Mouse (Mus musculus) cerebellum, adult 2 months (tissue): ENCODE measurements at regions not wholly inside any gene's neighbourhood (a gene's known extent, or its start where the extent isn't known, plus 50 kb on each side); places are given as distances from the start of the nearest gene placed in this dataset.

Experiments used
- CTCF ChIP-seq: fragments of 200-500 bp; IDR thresholded peaks from 2 replicates; pipeline ENCODE4 v1.5.1; 2011; ENCODE audit warnings: low read depth, mild to moderate bottlenecking, control low read depth, low read length, moderate library complexity, borderline replicate concordance; ENCODE audit not compliant: insufficient read depth
- POLR2A ChIP-seq: fragments of 200-500 bp; IDR thresholded peaks from 2 replicates; pipeline ENCODE4 v1.6.1; 2011; ENCODE audit warnings: low read length, control low read depth, borderline replicate concordance; ENCODE audit not compliant: insufficient read depth

- TF ChIP-seq CTCF (no peak), POLR2A (no peak)
Observed at GRCm38 (mm10) chr14:114864102-114864501, 227.9 kb upstream of the Gpc5 start.
